Mouse (Mus musculus) lung, adult 2 months (tissue): ENCODE data around the gene Gp2.

ENCODE experiments used
- CTCF ChIP-seq: fragments of 200-500 bp; IDR thresholded peaks from 2 replicates; pipeline ENCODE4 v1.5.1; 2011; ENCODE audit warnings: mild to moderate bottlenecking, low read length, control low read depth; ENCODE audit not compliant: insufficient read depth
- POLR2A ChIP-seq: fragments of 200-500 bp; IDR thresholded peaks from 2 replicates; pipeline ENCODE4 v1.6.1; 2011; ENCODE audit warnings: low read depth, mild to moderate bottlenecking, control low read depth, low read length, borderline replicate concordance; ENCODE audit errors: extremely low read depth

DNA sequence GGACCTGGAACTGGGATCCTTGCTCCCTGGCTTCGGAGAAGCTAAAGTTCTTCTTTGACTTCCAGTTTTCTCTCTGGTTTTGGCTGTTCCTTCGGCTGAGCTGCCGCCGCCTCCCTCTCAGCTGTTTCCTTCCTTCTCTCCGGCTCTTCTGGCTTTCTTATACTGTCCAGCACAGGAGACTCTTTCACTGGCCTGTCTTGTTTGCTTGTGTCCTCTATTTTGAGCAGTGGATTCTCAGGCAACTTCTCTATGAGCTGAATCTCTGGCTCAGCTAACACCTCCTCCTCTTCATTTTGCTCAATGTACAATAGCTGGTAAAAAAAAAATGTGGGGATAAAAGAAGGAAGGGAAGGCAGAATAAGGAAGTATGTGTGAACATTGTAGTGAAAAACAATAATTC is 27.6 kb upstream of the Gp2 start:
- TF ChIP-seq CTCF (no peak), POLR2A (no peak)
